Mouse (Mus musculus): ENCODE measurements around the gene Zfp385a. TPM values are rescaled to one million over a fixed set of nuclear protein-coding genes. Genes with fewer than 3 reads are reported as not detected.
A peak's percentile ranks its signal among the peaks of the same experiment; 100 is the strongest.

Zfp385a gene
- polyA plus RNA-seq, 1 experiment from 2014 or later = 27.5 TPM

DNA sequence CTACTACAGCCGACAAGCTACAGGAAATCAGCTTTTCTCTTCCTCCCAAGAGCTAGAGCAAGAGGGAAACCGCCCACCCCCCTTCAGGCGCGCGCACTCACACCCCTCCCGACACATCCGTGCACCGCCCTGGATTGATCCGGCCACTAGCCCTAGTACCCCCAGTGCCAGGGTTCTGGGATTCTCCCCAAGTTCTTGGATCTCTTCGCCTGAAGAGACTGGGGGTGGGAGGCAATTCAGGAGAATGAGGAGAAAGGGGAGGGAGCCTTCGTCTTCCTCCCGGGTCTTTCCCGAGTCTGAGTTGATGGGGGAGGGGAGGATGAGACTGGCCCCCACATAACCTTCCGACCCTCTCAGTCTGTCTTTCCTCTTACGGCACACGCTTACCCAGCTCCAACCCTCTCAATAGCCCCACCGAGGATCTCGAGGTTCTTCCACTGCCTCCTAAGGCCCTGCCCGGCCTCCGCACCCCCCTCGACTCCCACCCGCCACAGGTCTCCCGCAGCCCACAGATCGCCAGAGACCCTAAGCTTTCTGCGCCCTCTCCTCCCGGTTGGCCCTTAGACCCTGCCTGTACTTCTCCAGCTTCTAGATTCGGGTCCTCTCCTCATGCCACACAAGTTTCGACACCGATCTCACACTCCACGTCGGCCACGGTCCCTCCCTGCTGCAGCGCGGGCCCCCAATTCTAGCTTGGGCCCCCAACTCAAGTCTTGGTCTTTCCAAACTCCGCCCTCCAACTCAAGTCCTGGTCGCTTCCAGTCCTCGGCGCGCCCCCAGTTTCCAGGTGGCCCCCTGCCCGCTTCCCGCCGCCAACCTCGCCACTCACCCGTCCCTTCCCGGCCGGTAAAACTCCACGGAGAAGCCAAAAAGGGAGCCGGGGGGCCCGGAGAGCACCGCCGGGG lies 25.8 kb upstream of the Zfp385a start:
- Histone ChIP-seq H3K4me1 (ENCODE audit: control insufficient read depth, insufficient read depth, low read length) (peaks cover 3% of the 10 kb centered on the region; the same call in 1 of the 2 replicates), H3K4me3 (ENCODE audit: low read depth, low read length) (peak overlapping the region; percentile 73), H3K9me3 (ENCODE audit: control insufficient read depth, low read length) (no peaks in the 10 kb centered on the region), H3K4me2 (ENCODE audit: low read depth) (peak overlapping the region; percentile 95), H3K36me3 (ENCODE audit: control insufficient read depth, insufficient read depth, low read length) (no peaks in the 10 kb centered on the region), H3K27ac (ENCODE audit: low read depth, low read length) (peak overlapping the region; percentile 24; the same call in 1 of the 2 replicates), H3K27me3 (ENCODE audit: control insufficient read depth, insufficient read depth, low read length) (no peaks in the 10 kb centered on the region), H3K9ac (ENCODE audit: low read length) (peak overlapping the region; percentile 78)
- peak; percentile 63 for DNase-seq (ENCODE audit: low spot score)
- ATAC-seq (ENCODE audit: insufficient read depth, low FRiP score, low TSS enrichment) = peak; percentile 36
- under 1% methylated on average over 51 of the region's 51 CpGs for WGBS

GRCm38 (mm10) chr15:103364761-103365160 lies 24.9 kb upstream of the Zfp385a start:
- Histone ChIP-seq H3K9me3 (ENCODE audit: control insufficient read depth, low read length) (no peaks in the 10 kb centered on the region), H3K9ac (ENCODE audit: low read length) (no peak overlapping the region; the same call in 1 of the 2 replicates), H3K36me3 (ENCODE audit: control insufficient read depth, insufficient read depth, low read length) (no peaks in the 10 kb centered on the region), H3K27me3 (ENCODE audit: control insufficient read depth, insufficient read depth, low read length) (no peaks in the 10 kb centered on the region), H3K4me1 (ENCODE audit: control insufficient read depth, insufficient read depth, low read length) (peaks cover 3% of the 10 kb centered on the region; the same call in 1 of the 2 replicates), H3K4me3 (ENCODE audit: low read depth, low read length) (peak overlapping the region; percentile 73), H3K4me2 (ENCODE audit: low read depth) (peak overlapping the region; percentile 95), H3K27ac (ENCODE audit: low read depth, low read length) (no peak overlapping the region)
- 63% methylated on average over 4 of the region's 4 CpGs for WGBS
- no peak for ATAC-seq (ENCODE audit: insufficient read depth, low FRiP score, low TSS enrichment)
- no peak for DNase-seq (ENCODE audit: low spot score)

DNA sequence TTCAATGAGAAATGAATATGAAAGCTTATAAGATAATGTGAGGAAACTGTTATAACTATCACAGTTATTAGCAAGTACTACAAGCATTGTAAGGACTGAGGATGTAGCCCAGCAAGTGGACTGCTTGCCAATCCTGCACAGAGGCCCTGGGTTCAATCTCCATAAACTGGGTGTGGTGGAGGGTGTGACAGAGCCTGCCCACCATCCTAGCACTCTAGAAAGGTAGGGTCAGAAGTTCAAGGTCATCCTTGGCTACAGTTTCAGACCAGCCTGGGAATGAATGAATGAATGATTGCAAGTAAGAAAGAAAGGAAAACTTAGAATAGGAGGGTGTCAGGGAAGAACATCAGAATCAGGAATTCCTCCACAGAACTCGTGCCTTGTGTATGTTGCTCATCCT lies 23.9 kb upstream of the Zfp385a start:
- Histone ChIP-seq H3K4me3 (ENCODE audit: low read depth, low read length) (no peak overlapping the region), H3K4me1 (ENCODE audit: control insufficient read depth, insufficient read depth, low read length) (peaks cover 3% of the 10 kb centered on the region; the same call in 1 of the 2 replicates), H3K9ac (ENCODE audit: low read length) (no peak overlapping the region), H3K27me3 (ENCODE audit: control insufficient read depth, insufficient read depth, low read length) (no peaks in the 10 kb centered on the region), H3K4me2 (ENCODE audit: low read depth) (no peak overlapping the region), H3K9me3 (ENCODE audit: control insufficient read depth, low read length) (no peaks in the 10 kb centered on the region), H3K36me3 (ENCODE audit: control insufficient read depth, insufficient read depth, low read length) (no peaks in the 10 kb centered on the region), H3K27ac (ENCODE audit: low read depth, low read length) (no peak overlapping the region)
- DNase-seq (ENCODE audit: low spot score) (no peak), ATAC-seq (ENCODE audit: insufficient read depth, low FRiP score, low TSS enrichment) (no peak)
- 52% methylated on average over 1 of the region's 1 CpGs for WGBS

- 93% methylated on average over 3 of the region's 3 CpGs for WGBS
- no peak for DNase-seq (ENCODE audit: low spot score)
These were observed 23.1 kb upstream of the Zfp385a start for GRCm38 (mm10) chr15:103362950-103363349.

GRCm38 (mm10) chr15:103362333-103362732 lies 22.4 kb upstream of the Zfp385a start:
- DNase-seq (ENCODE audit: low spot score) (no peak), ATAC-seq (ENCODE audit: insufficient read depth, low FRiP score, low TSS enrichment) (no peak)
- no peak overlapping the region for H3K27ac ChIP-seq (ENCODE audit: low read depth, low read length)
- peaks cover 6% of the 10 kb centered on the region; the same call in 1 of the 2 replicates for H3K4me1 ChIP-seq (ENCODE audit: control insufficient read depth, insufficient read depth, low read length)
- 90% methylated on average over 6 of the region's 7 CpGs for WGBS
- H3K27me3 ChIP-seq (ENCODE audit: control insufficient read depth, insufficient read depth, low read length) = no peaks in the 10 kb centered on the region
- no peak overlapping the region for H3K9ac ChIP-seq (ENCODE audit: low read length)
- no peak overlapping the region for H3K4me2 ChIP-seq (ENCODE audit: low read depth)
- H3K9me3 ChIP-seq (ENCODE audit: control insufficient read depth, low read length) = no peaks in the 10 kb centered on the region
- no peak overlapping the region for H3K4me3 ChIP-seq (ENCODE audit: low read depth, low read length)
- no peaks in the 10 kb centered on the region for H3K36me3 ChIP-seq (ENCODE audit: control insufficient read depth, insufficient read depth, low read length)

More at GRCm38 (mm10) chr15:103362950-103363349, 23.1 kb upstream of the Zfp385a start:
- H3K4me1 ChIP-seq (ENCODE audit: control insufficient read depth, insufficient read depth, low read length) = peaks cover 6% of the 10 kb centered on the region; the same call in 1 of the 2 replicates
- H3K27ac ChIP-seq (ENCODE audit: low read depth, low read length) = no peak overlapping the region
- H3K9ac ChIP-seq (ENCODE audit: low read length) = no peak overlapping the region
- H3K36me3 ChIP-seq (ENCODE audit: control insufficient read depth, insufficient read depth, low read length) = no peaks in the 10 kb centered on the region
- H3K4me2 ChIP-seq (ENCODE audit: low read depth) = no peak overlapping the region
- H3K27me3 ChIP-seq (ENCODE audit: control insufficient read depth, insufficient read depth, low read length) = no peaks in the 10 kb centered on the region
- H3K4me3 ChIP-seq (ENCODE audit: low read depth, low read length) = no peak overlapping the region
- ATAC-seq (ENCODE audit: insufficient read depth, low FRiP score, low TSS enrichment) = no peak
- H3K9me3 ChIP-seq (ENCODE audit: control insufficient read depth, low read length) = no peaks in the 10 kb centered on the region

DNA sequence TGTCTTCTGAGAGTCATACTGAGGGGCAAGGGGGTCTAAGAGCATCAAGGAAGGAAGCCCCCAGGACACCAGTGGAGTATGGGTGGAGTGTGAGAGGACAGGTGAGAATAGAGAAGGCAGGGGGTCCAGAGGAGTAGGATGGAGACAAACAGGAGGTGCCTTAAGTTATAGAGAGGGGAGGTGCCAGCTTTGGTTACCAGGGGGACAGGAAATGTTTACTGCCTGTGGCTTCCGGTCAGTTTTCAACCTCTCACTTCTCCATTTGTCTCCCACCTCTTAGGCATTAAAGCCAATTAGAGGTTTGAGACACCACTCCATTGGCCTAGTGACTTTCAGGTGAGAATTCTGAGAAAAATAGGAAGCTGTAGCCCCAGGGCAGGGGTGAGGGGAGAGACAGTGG lies 21.4 kb upstream of the Zfp385a start:
- no peak for ATAC-seq (ENCODE audit: insufficient read depth, low FRiP score, low TSS enrichment)
- WGBS = 56% methylated on average over 1 of the region's 1 CpGs

DNA sequence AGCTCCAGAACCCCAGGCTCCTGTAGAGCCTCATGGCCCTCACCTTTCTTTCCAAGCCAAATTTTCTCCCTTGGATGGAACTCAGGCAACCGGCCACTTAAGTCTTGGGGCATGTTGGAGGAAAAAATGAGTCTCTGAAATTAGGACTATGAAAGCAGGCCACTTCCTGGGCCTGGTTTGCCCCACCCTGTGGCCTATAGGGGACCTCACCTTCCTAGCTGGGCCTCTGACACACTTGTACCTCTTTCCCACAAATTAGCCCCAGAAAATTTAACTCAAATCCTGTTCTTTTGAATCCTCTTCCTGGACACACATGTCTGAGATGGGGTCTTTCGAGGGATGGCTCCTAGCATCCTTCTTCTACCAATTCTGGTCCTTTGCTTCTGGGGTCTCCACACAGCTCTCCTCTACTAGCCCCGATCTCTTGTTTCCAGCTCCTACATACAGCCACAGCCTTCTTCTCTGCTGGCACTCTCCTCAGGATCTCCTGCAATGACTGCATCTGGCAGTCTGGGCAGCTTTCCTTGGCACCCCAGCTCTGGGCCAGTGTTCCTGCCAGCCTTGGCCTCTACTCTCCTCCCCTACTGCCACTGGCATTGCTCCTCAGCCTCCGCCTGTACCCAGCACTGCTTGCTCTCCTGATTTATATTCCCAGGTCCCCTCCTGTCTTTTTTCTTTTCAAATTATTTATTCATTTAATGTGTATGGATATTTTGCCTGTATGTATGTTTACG lies 20.1 kb upstream of the Zfp385a start:
- Histone ChIP-seq H3K9ac (ENCODE audit: low read length) (no peak overlapping the region), H3K27ac (ENCODE audit: low read depth, low read length) (no peak overlapping the region), H3K27me3 (ENCODE audit: control insufficient read depth, insufficient read depth, low read length) (no peaks in the 10 kb centered on the region), H3K4me1 (ENCODE audit: control insufficient read depth, insufficient read depth, low read length) (peaks cover 3% of the 10 kb centered on the region; the same call in 1 of the 2 replicates), H3K9me3 (ENCODE audit: control insufficient read depth, low read length) (no peaks in the 10 kb centered on the region), H3K4me3 (ENCODE audit: low read depth, low read length) (no peak overlapping the region), H3K36me3 (ENCODE audit: control insufficient read depth, insufficient read depth, low read length) (no peaks in the 10 kb centered on the region), H3K4me2 (ENCODE audit: low read depth) (no peak overlapping the region)
- WGBS = 98% methylated on average over 5 of the region's 5 CpGs
- no peak for DNase-seq (ENCODE audit: low spot score)
- no peak for ATAC-seq (ENCODE audit: insufficient read depth, low FRiP score, low TSS enrichment)

More for the DNA sequence above, 21.4 kb upstream of the Zfp385a start:
- Histone ChIP-seq H3K9me3 (ENCODE audit: control insufficient read depth, low read length) (no peaks in the 10 kb centered on the region), H3K4me1 (ENCODE audit: control insufficient read depth, insufficient read depth, low read length) (peaks cover 6% of the 10 kb centered on the region; the same call in 1 of the 2 replicates), H3K27me3 (ENCODE audit: control insufficient read depth, insufficient read depth, low read length) (no peaks in the 10 kb centered on the region), H3K4me2 (ENCODE audit: low read depth) (no peak overlapping the region), H3K27ac (ENCODE audit: low read depth, low read length) (no peak overlapping the region), H3K36me3 (ENCODE audit: control insufficient read depth, insufficient read depth, low read length) (no peaks in the 10 kb centered on the region), H3K4me3 (ENCODE audit: low read depth, low read length) (no peak overlapping the region), H3K9ac (ENCODE audit: low read length) (no peak overlapping the region)
- DNase-seq (ENCODE audit: low spot score) = no peak

DNA sequence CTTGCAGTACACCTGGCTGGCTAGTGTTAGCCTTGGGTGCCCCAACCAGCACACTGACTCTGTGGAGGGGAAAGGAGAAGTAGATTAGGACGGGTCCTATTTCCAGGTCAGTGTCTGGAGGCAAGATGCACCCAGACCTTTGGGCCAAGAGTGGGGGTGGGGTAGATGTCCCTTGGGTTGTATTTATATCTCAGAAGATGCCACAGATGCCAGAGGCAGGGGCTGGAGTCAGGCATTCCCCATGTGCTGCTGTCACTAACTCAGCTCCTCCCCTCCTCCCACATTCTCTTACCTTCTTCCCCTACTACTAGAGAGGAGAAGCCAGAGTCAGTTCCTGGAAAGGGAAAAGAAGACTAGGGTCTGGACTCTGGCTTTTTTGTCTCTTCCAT lies 19.2 kb upstream of the Zfp385a start:
- no peak for ATAC-seq (ENCODE audit: insufficient read depth, low FRiP score, low TSS enrichment)
- no peaks in the 10 kb centered on the region for H3K27me3 ChIP-seq (ENCODE audit: control insufficient read depth, insufficient read depth, low read length)
- H3K4me2 ChIP-seq (ENCODE audit: low read depth) = no peak overlapping the region
- DNase-seq (ENCODE audit: low spot score) = no peak
- peaks cover 3% of the 10 kb centered on the region; the same call in 1 of the 2 replicates for H3K4me1 ChIP-seq (ENCODE audit: control insufficient read depth, insufficient read depth, low read length)
- no peaks in the 10 kb centered on the region for H3K36me3 ChIP-seq (ENCODE audit: control insufficient read depth, insufficient read depth, low read length)
- 47% methylated on average over 1 of the region's 1 CpGs for WGBS
- H3K9me3 ChIP-seq (ENCODE audit: control insufficient read depth, low read length) = no peaks in the 10 kb centered on the region
- H3K4me3 ChIP-seq (ENCODE audit: low read depth, low read length) = no peak overlapping the region
- no peak overlapping the region for H3K27ac ChIP-seq (ENCODE audit: low read depth, low read length)
- no peak overlapping the region for H3K9ac ChIP-seq (ENCODE audit: low read length)

Measured in neural tube, embryonic 11.5 days (tissue).